Mouse (Mus musculus): Measurements from ENCODE around the gene Sbsn. TPM values are rescaled to one million over a fixed set of nuclear protein-coding genes. Genes with fewer than 3 reads are reported as not detected.
A peak's percentile ranks its signal among the peaks of the same experiment; 100 is the strongest.

Sbsn gene
- polyA plus RNA-seq, 1 experiment: 0.23 TPM

GRCm38 (mm10) chr7:30790141-30790540 is 38.9 kb downstream of the Sbsn start:
- 67% methylated on average over 10 of the region's 10 CpGs for WGBS
- TF ChIP-seq POLR2A (IDR thresholded peaks at IDR 0.05; ENCODE audit: low read depth, low read length) (no peak), CTCF (IDR thresholded peaks at IDR 0.05; ENCODE audit: extremely low read depth, insufficient read length, insufficient replicate concordance, low read depth, low read length) (no peak)
- Histone ChIP-seq H3K27me3 (ENCODE audit: control insufficient read depth, insufficient read depth, low read length) (no peaks in the 10 kb centered on the region), H3K27ac (ENCODE audit: insufficient read depth, low read depth, low read length) (no peak overlapping the region), H3K4me3 (ENCODE audit: low read depth, low read length) (no peak overlapping the region), H3K4me1 (ENCODE audit: control insufficient read depth, insufficient read depth, insufficient read length, low read length) (no peaks in the 10 kb centered on the region; the same call in none of the 2 replicates), H3K36me3 (ENCODE audit: control insufficient read depth, insufficient read depth, low read length) (no peaks in the 10 kb centered on the region)

- TF ChIP-seq POLR2A (IDR thresholded peaks at IDR 0.05; ENCODE audit: low read depth, low read length): no peak
- TF ChIP-seq CTCF (IDR thresholded peaks at IDR 0.05; ENCODE audit: extremely low read depth, insufficient read length, insufficient replicate concordance, low read depth, low read length): no peak
- 11% methylated on average over 9 of the region's 9 CpGs for WGBS
Observed at GRCm38 (mm10) chr7:30791921-30792320, 40.6 kb downstream of the Sbsn start.

GRCm38 (mm10) chr7:30794921-30795320 is 43.6 kb downstream of the Sbsn start:
- Histone ChIP-seq H3K27ac (ENCODE audit: insufficient read depth, low read depth, low read length) (no peak overlapping the region), H3K4me3 (ENCODE audit: low read depth, low read length) (no peak overlapping the region), H3K36me3 (ENCODE audit: control insufficient read depth, insufficient read depth, low read length) (no peaks in the 10 kb centered on the region), H3K27me3 (ENCODE audit: control insufficient read depth, insufficient read depth, low read length) (no peaks in the 10 kb centered on the region), H3K4me1 (ENCODE audit: control insufficient read depth, insufficient read depth, insufficient read length, low read length) (no peaks in the 10 kb centered on the region)
- TF ChIP-seq CTCF (IDR thresholded peaks at IDR 0.05; ENCODE audit: extremely low read depth, insufficient read length, insufficient replicate concordance, low read depth, low read length): no peak
- no peak for TF ChIP-seq POLR2A (IDR thresholded peaks at IDR 0.05; ENCODE audit: low read depth, low read length)

More at GRCm38 (mm10) chr7:30791921-30792320, 40.6 kb downstream of the Sbsn start:
- Histone ChIP-seq H3K4me1 (ENCODE audit: control insufficient read depth, insufficient read depth, insufficient read length, low read length) (no peaks in the 10 kb centered on the region), H3K36me3 (ENCODE audit: control insufficient read depth, insufficient read depth, low read length) (no peaks in the 10 kb centered on the region), H3K27me3 (ENCODE audit: control insufficient read depth, insufficient read depth, low read length) (no peaks in the 10 kb centered on the region), H3K4me3 (ENCODE audit: low read depth, low read length) (no peak overlapping the region), H3K27ac (ENCODE audit: insufficient read depth, low read depth, low read length) (no peak overlapping the region)

GRCm38 (mm10) chr7:30796790-30797189 is 45.5 kb downstream of the Sbsn start:
- Histone ChIP-seq H3K4me1 (ENCODE audit: control insufficient read depth, insufficient read depth, insufficient read length, low read length) (no peaks in the 10 kb centered on the region), H3K4me3 (ENCODE audit: low read depth, low read length) (no peak overlapping the region)
- WGBS: 87% methylated on average over 1 of the region's 1 CpGs

GRCm38 (mm10) chr7:30800653-30801052 is 49.4 kb downstream of the Sbsn start:
- Histone ChIP-seq H3K27ac (ENCODE audit: insufficient read depth, low read depth, low read length) (no peak overlapping the region), H3K4me3 (ENCODE audit: low read depth, low read length) (no peak overlapping the region), H3K4me1 (ENCODE audit: control insufficient read depth, insufficient read depth, insufficient read length, low read length) (peaks cover 2% of the 10 kb centered on the region; the same call in 1 of the 2 replicates), H3K27me3 (ENCODE audit: control insufficient read depth, insufficient read depth, low read length) (no peaks in the 10 kb centered on the region), H3K36me3 (ENCODE audit: control insufficient read depth, insufficient read depth, low read length) (no peaks in the 10 kb centered on the region)
- TF ChIP-seq CTCF (IDR thresholded peaks at IDR 0.05; ENCODE audit: extremely low read depth, insufficient read length, insufficient replicate concordance, low read depth, low read length): no peak
- TF ChIP-seq POLR2A (IDR thresholded peaks at IDR 0.05; ENCODE audit: low read depth, low read length): no peak

More at GRCm38 (mm10) chr7:30796790-30797189, 45.5 kb downstream of the Sbsn start:
- H3K27ac ChIP-seq (ENCODE audit: insufficient read depth, low read depth, low read length): no peak overlapping the region
- H3K27me3 ChIP-seq (ENCODE audit: control insufficient read depth, insufficient read depth, low read length): no peaks in the 10 kb centered on the region
- TF ChIP-seq POLR2A (IDR thresholded peaks at IDR 0.05; ENCODE audit: low read depth, low read length) (no peak), CTCF (IDR thresholded peaks at IDR 0.05; ENCODE audit: extremely low read depth, insufficient read length, insufficient replicate concordance, low read depth, low read length) (no peak)
- no peaks in the 10 kb centered on the region for H3K36me3 ChIP-seq (ENCODE audit: control insufficient read depth, insufficient read depth, low read length)

GRCm38 (mm10) chr7:30803256-30803655 is 52.0 kb downstream of the Sbsn start:
- TF ChIP-seq CTCF (IDR thresholded peaks at IDR 0.05; ENCODE audit: extremely low read depth, insufficient read length, insufficient replicate concordance, low read depth, low read length): no peak
- no peak for TF ChIP-seq POLR2A (IDR thresholded peaks at IDR 0.05; ENCODE audit: low read depth, low read length)
- Histone ChIP-seq H3K4me1 (ENCODE audit: control insufficient read depth, insufficient read depth, insufficient read length, low read length) (peaks cover 2% of the 10 kb centered on the region; the same call in 1 of the 2 replicates), H3K27ac (ENCODE audit: insufficient read depth, low read depth, low read length) (no peak overlapping the region), H3K36me3 (ENCODE audit: control insufficient read depth, insufficient read depth, low read length) (no peaks in the 10 kb centered on the region), H3K4me3 (ENCODE audit: low read depth, low read length) (no peak overlapping the region), H3K27me3 (ENCODE audit: control insufficient read depth, insufficient read depth, low read length) (no peaks in the 10 kb centered on the region)
- WGBS: 97% methylated on average over 3 of the region's 3 CpGs

- no peaks in the 10 kb centered on the region for H3K36me3 ChIP-seq (ENCODE audit: control insufficient read depth, insufficient read depth, low read length)
- no peaks in the 10 kb centered on the region for H3K27me3 ChIP-seq (ENCODE audit: control insufficient read depth, insufficient read depth, low read length)
- peak overlapping the region; percentile 33; the same call in 1 of the 2 replicates for H3K27ac ChIP-seq (ENCODE audit: insufficient read depth, low read depth, low read length)
- no peak; the same call in 1 of the 2 replicates for TF ChIP-seq CTCF (IDR thresholded peaks at IDR 0.05; ENCODE audit: extremely low read depth, insufficient read length, insufficient replicate concordance, low read depth, low read length)
- TF ChIP-seq POLR2A (IDR thresholded peaks at IDR 0.05; ENCODE audit: low read depth, low read length): no peak
- H3K4me3 ChIP-seq (ENCODE audit: low read depth, low read length): no peak overlapping the region
- 22% methylated on average over 9 of the region's 9 CpGs for WGBS
- H3K4me1 ChIP-seq (ENCODE audit: control insufficient read depth, insufficient read depth, insufficient read length, low read length): peaks cover 2% of the 10 kb centered on the region; the same call in 1 of the 2 replicates
Observed at GRCm38 (mm10) chr7:30804026-30804715, 52.9 kb downstream of the Sbsn start.

Other genes starting within 250 kb of the Sbsn start
- gene Arhgap33, start 216.4 kb upstream of the Sbsn start, polyA plus RNA-seq (2012; rRNA removed): 8.7 and 12.0 TPM in 2 replicates
- gene Hspb6, start 199.3 kb upstream of the Sbsn start, polyA plus RNA-seq (2012; rRNA removed): 47.7 and 52.8 TPM in 2 replicates
- 3.9 and 5.4 TPM in 2 replicates for gene Proser3, start 199.2 kb upstream of the Sbsn start, polyA plus RNA-seq (2012; rRNA removed)
- gene Lin37, start 191.6 kb upstream of the Sbsn start, polyA plus RNA-seq (2012; rRNA removed): 23.7 and 37.9 TPM in 2 replicates
- 26.6 and 46.5 TPM in 2 replicates for gene U2af1l4, start 188.2 kb upstream of the Sbsn start, polyA plus RNA-seq (2012; rRNA removed)
- gene Gm49396, start 188.1 kb upstream of the Sbsn start, polyA plus RNA-seq (2012; rRNA removed): 1.2 and 1.6 TPM in 2 replicates
- gene Psenen, start 187.8 kb upstream of the Sbsn start, polyA plus RNA-seq (2012; rRNA removed): 69.3 and 131 TPM in 2 replicates
- gene Igflr1, start 186.0 kb upstream of the Sbsn start, polyA plus RNA-seq (2012; rRNA removed): 7.3 and 11.4 TPM in 2 replicates
- 21.4 and 38.1 TPM in 2 replicates for gene Kmt2b, start 162.7 kb upstream of the Sbsn start, polyA plus RNA-seq (2012; rRNA removed)
- gene Zbtb32, start 152.6 kb upstream of the Sbsn start, polyA plus RNA-seq (2012; rRNA removed): 0.52 and 1.6 TPM in 2 replicates
- 7.6 and 8.2 TPM in 2 replicates for gene Upk1a, start 138.6 kb upstream of the Sbsn start, polyA plus RNA-seq (2012; rRNA removed)
- gene Cox6b1, start 125.3 kb upstream of the Sbsn start, polyA plus RNA-seq (2012; rRNA removed): 459 and 585 TPM in 2 replicates
- gene Etv2, start 115.6 kb upstream of the Sbsn start, polyA plus RNA-seq (2012; rRNA removed): 0.11 TPM in 1 of 2 replicates, not detected in the other
- 51.5 and 94.9 TPM in 2 replicates for gene Rbm42, start 101.2 kb upstream of the Sbsn start, polyA plus RNA-seq (2012; rRNA removed)
- gene Haus5, start 86.5 kb upstream of the Sbsn start, polyA plus RNA-seq (2012; rRNA removed): 6.0 and 6.4 TPM in 2 replicates
- gene Pmis2, start 79.9 kb upstream of the Sbsn start, polyA plus RNA-seq (2012; rRNA removed): not detected in 2 replicates
- gene 2200002J24Rik, start 52.5 kb upstream of the Sbsn start, polyA plus RNA-seq (2012; rRNA removed): 1.1 and 6.1 TPM in 2 replicates
- gene Atp4a, start 39.3 kb upstream of the Sbsn start, polyA plus RNA-seq (2012; rRNA removed): 0.37 and 1.2 TPM in 2 replicates
- gene Tmem147, start 21.9 kb upstream of the Sbsn start, polyA plus RNA-seq (2012; rRNA removed): 181 and 200 TPM in 2 replicates
- not detected in 2 replicates for gene Gapdhs, start 7.8 kb upstream of the Sbsn start, polyA plus RNA-seq (2012; rRNA removed)
- gene Dmkn, start 12.3 kb downstream of the Sbsn start, polyA plus RNA-seq (2012; rRNA removed): 1.2 and 2.7 TPM in 2 replicates
- gene Krtdap, start 36.4 kb downstream of the Sbsn start, polyA plus RNA-seq (2012; rRNA removed): not detected in 2 replicates
- 9.1 and 9.5 TPM in 2 replicates for gene Ffar2, start 72.3 kb downstream of the Sbsn start, polyA plus RNA-seq (2012; rRNA removed)
- gene Ffar3, start 104.7 kb downstream of the Sbsn start, polyA plus RNA-seq (2012; rRNA removed): 0.90 and 3.5 TPM in 2 replicates
- 0.66 and 2.2 TPM in 2 replicates for gene Ffar1, start 110.1 kb downstream of the Sbsn start, polyA plus RNA-seq (2012; rRNA removed)
- 4.5 and 9.2 TPM in 2 replicates for gene Cd22, start 128.9 kb downstream of the Sbsn start, polyA plus RNA-seq (2012; rRNA removed)
- 0.48 and 0.52 TPM in 2 replicates for gene Mag, start 163.4 kb downstream of the Sbsn start, polyA plus RNA-seq (2012; rRNA removed)
- gene Hamp2, start 173.2 kb downstream of the Sbsn start, polyA plus RNA-seq (2012; rRNA removed): 0.76 and 58.9 TPM in 2 replicates
- 0.65 TPM in 1 of 2 replicates, not detected in the other for gene Hamp, start 192.6 kb downstream of the Sbsn start, polyA plus RNA-seq (2012; rRNA removed)
- 78.9 and 162 TPM in 2 replicates for gene Usf2, start 205.3 kb downstream of the Sbsn start, polyA plus RNA-seq (2012; rRNA removed)
- gene Lsr, start 222.0 kb downstream of the Sbsn start, polyA plus RNA-seq (2012; rRNA removed): 267 and 816 TPM in 2 replicates
- gene Fam187b, start 222.3 kb downstream of the Sbsn start, polyA plus RNA-seq (2012; rRNA removed): 4.4 and 9.8 TPM in 2 replicates

Data from small intestine, adult 2 months (tissue).